10 mouse cellular contexts compared by ENCODE assay signal in genomic region chr13:58940798-58941197, GRCm38 (mm10).
"Had no signal": no experiment of that assay in that cellular context is flagged by ENCODE, and none has a peak within 500 bp of the region (broad histone marks: within the 10 kb centered on the region; RNA-seq: fewer than 3 reads in every experiment).

No protein-coding gene starts in this region.

- H3K27me3 ChIP-seq: midbrain, embryonic 13.5 days had no signal

- DNase-seq: kidney, adult 2 months; lung, adult 18-20 months; retina, postnatal 1 day; right cerebral cortex, postnatal 4 days; spleen, adult 18-20 months; thymus, postnatal 4 days had no signal

- H3K27ac ChIP-seq: kidney, embryonic 15.5 days; limb, embryonic 15.5 days; liver, embryonic 14.5 days; midbrain, embryonic 13.5 days had no signal

- H3K4me3 ChIP-seq: kidney, embryonic 15.5 days; limb, embryonic 15.5 days; midbrain, embryonic 13.5 days had no signal
